Mouse (Mus musculus) kidney, embryonic 14.5 days (tissue): ENCODE measurements around the gene Vmn2r86. TPM values are rescaled to one million over a fixed set of nuclear protein-coding genes. Genes with fewer than 3 reads are reported as not detected.
"Not testable (repeated sequence)": the region's sequence is repeated elsewhere in the genome, so short reads cannot be mapped to it uniquely, and the experiment has no call there.

Experiments
- ATAC-seq: fragments of 200-750 bp; cut with Nextera tagmentation; 2 replicates; pipeline ENCODE4 v1.8.0; 2017; ENCODE audit warnings: moderate number of reproducible peaks, mild to moderate bottlenecking, moderate TSS enrichment, moderate library complexity; ENCODE audit not compliant: low FRiP score, low TSS enrichment
- H3K27ac ChIP-seq: fragments of 300-500 bp; sonication (generic); 2 replicates; pipeline ENCODE4 v1.5.1; 2014; ENCODE audit warnings: low read depth, mild to moderate bottlenecking, low read length, moderate library complexity, mixed read lengths
- H3K27me3 ChIP-seq: fragments of 300-500 bp; sonication (generic); 2 replicates; pipeline ENCODE4 v1.6.1; 2014; ENCODE audit warnings: mild to moderate bottlenecking, low read length; ENCODE audit not compliant: control insufficient read depth, insufficient read depth
- H3K36me3 ChIP-seq: fragments of 300-500 bp; sonication (generic); 2 replicates; pipeline ENCODE4 v1.6.1; 2014; ENCODE audit warnings: low read length, mixed read lengths; ENCODE audit not compliant: control insufficient read depth, insufficient read depth
- H3K4me1 ChIP-seq: fragments of 300-500 bp; sonication (generic); 2 replicates; pipeline ENCODE4 v1.6.1; 2014; ENCODE audit warnings: low read length, mixed read lengths; ENCODE audit not compliant: control insufficient read depth, insufficient read depth
- H3K4me2 ChIP-seq: fragments of 300-500 bp; sonication (generic); replicated peaks from 2 replicates; pipeline ENCODE4 v1.6.1; 2014; ENCODE audit warnings: low read depth, mild to moderate bottlenecking, low read length
- H3K4me3 ChIP-seq: fragments of 300-500 bp; sonication (generic); 2 replicates; pipeline ENCODE4 v1.5.1; 2014; ENCODE audit warnings: mild to moderate bottlenecking, low read length
- H3K9ac ChIP-seq: fragments of 300-500 bp; sonication (generic); 2 replicates; pipeline ENCODE4 v1.6.1; 2014; ENCODE audit warnings: low read depth, mild to moderate bottlenecking, low read length, moderate library complexity
- H3K9me3 ChIP-seq: fragments of 300-500 bp; sonication (generic); 2 replicates; pipeline ENCODE4 v1.6.1; 2016; ENCODE audit warnings: low read length; ENCODE audit not compliant: control insufficient read depth
- WGBS: fragments of 180-500 bp; shearing (Covaris S2); extraction: QIAGEN DNeasy Blood & Tissue Kit; methylation state at CpG from one replicate; pipeline ENCODE4 v1.1.7; 2014; 5-methylcytosine and 5-hydroxymethylcytosine counted together
- polyA plus RNA-seq: library from polyadenylated mRNA; unstranded; fragments of >200 nt; fragmentation: Nextera tagmentation; extraction: Ambion mirVana; gene quantifications from 2 replicates; pipeline ENCODE4 v1.2.1, GENCODE M21; 2014

Gene Vmn2r86
- polyA plus RNA-seq, 1 experiment from 2014 or later: not detected

- not testable (repeated sequence) for H3K4me2 ChIP-seq, H3K4me1 ChIP-seq, H3K27ac ChIP-seq, H3K9ac ChIP-seq, H3K36me3 ChIP-seq, H3K27me3 ChIP-seq, H3K9me3 ChIP-seq, H3K4me3 ChIP-seq, ATAC-seq
Measured at GRCm38 (mm10) chr10:130416352-130416751, 39.5 kb downstream of the Vmn2r86 start.

GRCm38 (mm10) chr10:130412167-130412698 lies 43.6 kb downstream of the Vmn2r86 start:
- 79% methylated on average over 12 of the region's 35 CpGs for WGBS
- H3K9ac ChIP-seq: not testable (repeated sequence)

GRCm38 (mm10) chr10:130394232-130394631 lies 61.6 kb downstream of the Vmn2r86 start, which contains the start of gene Vmn2r84:
TSS of gene Vmn2r84 (minus strand) at chr10:130394332.
- no peaks in the 10 kb centered on the region for H3K4me1 ChIP-seq
- no peak within 1 kb of the TSS for H3K9ac ChIP-seq
- H3K36me3 ChIP-seq: no peaks in the 10 kb centered on the region
- H3K4me2 ChIP-seq: no peak within 1 kb of the TSS
- H3K4me3 ChIP-seq: no peak within 1 kb of the TSS
- no peaks in the 10 kb centered on the region for H3K9me3 ChIP-seq
- H3K27ac ChIP-seq: no peak within 1 kb of the TSS
- ATAC-seq: no peak
- no peaks in the 10 kb centered on the region for H3K27me3 ChIP-seq

More at GRCm38 (mm10) chr10:130412167-130412698, 43.6 kb downstream of the Vmn2r86 start:
- H3K9me3 ChIP-seq, H3K4me3 ChIP-seq, H3K27ac ChIP-seq, H3K27me3 ChIP-seq, H3K4me1 ChIP-seq, H3K36me3 ChIP-seq, H3K4me2 ChIP-seq: not testable (repeated sequence)
- ATAC-seq: peak; percentile 73

Other genes starting within 250 kb of the Vmn2r86 start
- gene Olfr827, start 241.6 kb downstream of the Vmn2r86 start, polyA plus RNA-seq: not detected in 2 replicates
- not detected in 2 replicates for gene Neurod4, start 175.8 kb downstream of the Vmn2r86 start, polyA plus RNA-seq
- 0.31 TPM in 1 of 2 replicates, not detected in the other for gene Tespa1, start 133.2 kb downstream of the Vmn2r86 start, polyA plus RNA-seq
- gene Vmn2r84, start 61.7 kb downstream of the Vmn2r86 start, polyA plus RNA-seq: not detected in 2 replicates
- gene Vmn2r85, start 26.3 kb downstream of the Vmn2r86 start, polyA plus RNA-seq: not detected in 2 replicates
- gene Vmn2r87, start 41.3 kb upstream of the Vmn2r86 start, polyA plus RNA-seq: not detected in 2 replicates